Mouse (Mus musculus): Measurements from ENCODE around the gene Dstn. TPM values are rescaled to one million over a fixed set of nuclear protein-coding genes. Genes with fewer than 3 reads are reported as not detected.

Dstn gene
- total RNA-seq, 2 experiments from 2014 or later, result 164 to 168 TPM

DNA sequence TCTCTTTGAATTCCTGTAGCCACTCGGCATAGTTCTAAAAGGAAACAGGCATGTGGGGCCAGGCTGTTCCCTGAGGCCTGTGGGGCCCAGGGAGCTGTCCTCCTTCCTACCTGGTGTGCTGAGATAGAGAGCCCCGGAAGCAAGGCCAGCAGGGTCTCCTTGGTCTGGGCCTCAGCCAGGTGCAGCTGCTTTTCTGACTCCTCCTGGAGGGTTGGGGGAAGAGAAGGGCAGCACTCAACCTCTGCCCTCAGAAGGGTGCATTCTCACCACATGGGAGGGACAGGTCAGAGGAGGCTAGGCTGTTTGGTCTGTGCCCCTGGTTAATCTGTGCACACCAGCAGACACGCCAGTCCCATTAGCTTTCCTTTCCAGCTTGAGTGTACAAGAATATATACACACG lies 39.9 kb downstream of the Dstn start:
- DNase-seq, result no peak

DNA sequence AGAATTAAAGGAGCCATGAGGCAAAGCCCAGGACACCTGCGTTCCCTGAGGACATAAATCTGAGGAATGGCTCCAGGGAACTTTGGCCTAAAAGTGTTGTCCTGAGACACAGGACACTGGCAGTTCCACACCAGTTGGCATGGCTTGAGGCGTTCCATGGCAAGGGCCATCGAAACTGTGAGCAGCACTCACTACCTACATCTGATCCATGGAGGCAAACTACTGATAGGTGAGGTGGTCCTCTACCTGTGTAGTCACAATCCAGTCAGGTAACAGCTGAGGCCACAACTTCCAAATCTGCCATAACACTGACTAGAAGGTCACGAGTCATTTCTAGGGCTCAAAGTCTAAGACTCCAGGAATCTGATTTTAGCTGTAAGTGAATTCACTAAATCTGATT lies 40.6 kb downstream of the Dstn start:
- DNase-seq, result no peak

DNA sequence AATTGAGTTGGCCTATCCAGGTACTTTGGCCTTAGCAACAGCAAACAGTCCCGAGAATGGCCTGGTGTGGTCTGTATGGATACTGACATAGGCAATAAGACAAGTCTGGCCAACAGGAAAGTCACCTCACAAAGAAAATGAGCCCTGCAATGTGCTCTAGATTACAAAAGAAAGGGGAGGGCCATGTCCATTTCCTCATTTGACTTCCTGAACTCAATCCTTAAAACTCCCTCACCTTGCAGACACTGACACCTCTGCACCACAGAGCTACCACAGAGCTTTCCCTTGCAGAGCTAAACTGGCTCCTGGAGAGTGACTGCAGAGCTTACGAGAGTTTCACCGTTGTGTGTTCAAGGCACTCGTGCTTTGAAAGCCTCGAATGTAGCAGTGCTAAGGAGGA lies 47.1 kb downstream of the Dstn start:
- DNase-seq, result no peak

DNA sequence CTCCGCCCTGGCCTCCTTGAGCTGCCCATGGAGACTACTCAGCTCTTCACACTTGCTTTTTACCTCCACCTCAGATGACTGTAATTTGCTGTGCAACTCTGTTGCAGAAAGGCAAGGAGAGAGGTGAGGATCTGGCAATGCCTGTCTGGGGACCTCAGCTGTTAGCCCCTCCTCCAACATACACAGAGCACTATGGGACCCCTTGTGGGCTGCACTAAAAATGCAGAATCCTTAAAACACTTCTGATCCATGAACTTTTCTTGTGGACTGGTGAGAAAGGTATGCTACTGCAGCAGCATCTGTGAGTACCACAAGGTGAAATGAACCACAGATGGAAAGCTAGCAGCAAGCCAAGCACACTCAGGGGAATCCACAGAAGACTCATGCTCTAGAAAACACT lies 48.2 kb downstream of the Dstn start:
- DNase-seq, result no peak

DNA sequence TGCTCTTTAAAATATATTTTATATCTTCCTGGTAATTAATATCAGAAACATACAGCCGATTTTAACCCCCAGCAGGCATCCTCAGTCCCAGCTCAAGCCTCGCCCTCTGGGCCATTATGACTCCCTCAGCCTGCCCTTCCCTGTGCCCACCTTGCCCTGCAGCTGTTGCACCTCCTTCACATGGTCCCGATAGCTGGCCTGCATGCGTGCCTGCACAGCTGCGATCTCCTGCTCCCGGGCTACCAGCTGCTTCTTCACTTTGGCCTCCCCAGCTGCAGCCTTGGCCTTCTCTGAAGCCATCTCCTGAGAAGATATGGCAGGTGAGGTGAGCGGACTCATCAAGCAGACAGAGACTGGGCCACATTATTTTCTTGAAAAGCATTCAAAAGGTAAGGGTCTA lies 54.1 kb downstream of the Dstn start:
- DNase-seq, result no peak

DNA sequence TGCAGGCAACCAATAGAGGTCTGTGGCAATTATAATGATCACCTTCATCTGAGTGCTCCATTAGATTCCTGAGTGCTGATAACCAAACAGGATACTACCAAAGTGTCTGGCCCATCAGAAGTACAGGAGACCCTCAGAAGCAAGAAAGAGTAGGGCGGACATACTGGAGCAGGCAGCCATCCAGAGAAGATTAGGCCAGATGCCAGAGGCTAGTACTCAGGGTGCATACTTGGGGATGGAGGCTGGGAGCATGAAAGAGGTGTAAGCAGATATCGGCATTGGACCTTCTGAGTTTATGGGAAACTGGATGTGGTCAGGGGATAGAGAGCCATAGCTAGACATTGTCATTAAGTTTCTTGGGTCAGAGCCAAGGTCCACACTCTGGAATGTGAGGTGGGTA lies 55.7 kb downstream of the Dstn start:
- DNase-seq, result no peak

DNA sequence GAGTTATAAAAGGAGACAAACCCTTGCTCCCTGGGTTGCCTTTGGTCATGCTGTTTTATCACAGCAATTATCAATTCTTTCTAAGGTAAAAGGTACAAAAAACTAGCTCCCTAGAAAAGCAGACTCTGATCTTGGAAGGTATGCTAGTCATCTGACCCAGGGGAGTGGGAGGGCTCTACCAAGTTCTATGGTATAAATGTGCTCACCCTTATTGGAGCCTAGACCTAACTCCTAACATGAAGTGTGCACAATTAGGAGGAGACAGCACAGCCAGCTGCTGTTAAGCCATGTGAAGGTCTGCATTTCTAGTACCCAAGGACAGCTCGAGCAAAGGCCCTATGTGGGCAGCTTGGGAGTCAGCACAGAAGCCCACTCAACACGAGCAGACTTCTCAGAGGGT lies 56.8 kb downstream of the Dstn start:
- no peak for DNase-seq

DNA sequence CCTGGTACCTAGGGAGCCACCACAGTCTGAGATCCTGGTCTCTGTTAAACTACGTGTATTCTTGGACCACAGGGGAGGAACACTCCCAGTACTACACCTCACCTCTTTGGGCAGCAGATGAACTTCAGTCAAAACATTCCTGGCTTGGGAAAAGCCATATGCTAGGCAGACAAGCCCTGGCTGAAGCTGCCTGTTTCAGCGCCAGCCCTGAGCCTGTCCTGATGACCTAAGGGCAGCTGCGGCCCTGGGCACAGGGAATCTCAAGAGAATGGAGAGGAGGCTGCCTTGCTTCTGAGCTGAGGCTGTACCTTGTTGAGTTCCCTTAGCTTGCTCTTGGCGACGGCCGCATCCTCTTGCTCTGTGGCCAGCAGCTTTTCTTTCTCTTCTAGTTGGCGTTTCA lies 58.0 kb downstream of the Dstn start:
- no peak for DNase-seq

DNA sequence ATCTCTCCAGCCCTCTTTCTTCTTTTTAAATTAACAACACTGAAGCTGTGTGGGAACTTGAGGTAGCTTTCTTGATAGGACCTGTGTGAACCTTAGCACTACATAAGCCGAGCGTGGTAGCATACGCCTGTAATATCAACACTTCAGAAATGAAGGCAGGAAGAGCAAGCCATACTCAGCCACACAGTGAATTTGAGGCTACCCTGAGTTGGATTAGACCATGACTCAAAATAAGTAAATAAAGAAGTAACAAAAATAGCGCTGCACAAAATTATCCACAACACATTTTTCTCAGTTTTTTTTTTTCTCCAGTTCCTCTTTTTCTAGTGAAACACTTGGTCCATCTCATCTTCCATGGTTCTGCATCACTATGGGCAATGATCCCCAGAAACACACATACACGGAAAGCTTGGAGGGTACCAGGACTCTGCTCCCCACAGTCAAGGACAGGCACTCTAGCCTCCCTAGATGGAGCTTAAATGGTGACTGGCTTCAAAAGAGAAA lies 60.1 kb downstream of the Dstn start:
- DNase-seq, result no peak

DNA sequence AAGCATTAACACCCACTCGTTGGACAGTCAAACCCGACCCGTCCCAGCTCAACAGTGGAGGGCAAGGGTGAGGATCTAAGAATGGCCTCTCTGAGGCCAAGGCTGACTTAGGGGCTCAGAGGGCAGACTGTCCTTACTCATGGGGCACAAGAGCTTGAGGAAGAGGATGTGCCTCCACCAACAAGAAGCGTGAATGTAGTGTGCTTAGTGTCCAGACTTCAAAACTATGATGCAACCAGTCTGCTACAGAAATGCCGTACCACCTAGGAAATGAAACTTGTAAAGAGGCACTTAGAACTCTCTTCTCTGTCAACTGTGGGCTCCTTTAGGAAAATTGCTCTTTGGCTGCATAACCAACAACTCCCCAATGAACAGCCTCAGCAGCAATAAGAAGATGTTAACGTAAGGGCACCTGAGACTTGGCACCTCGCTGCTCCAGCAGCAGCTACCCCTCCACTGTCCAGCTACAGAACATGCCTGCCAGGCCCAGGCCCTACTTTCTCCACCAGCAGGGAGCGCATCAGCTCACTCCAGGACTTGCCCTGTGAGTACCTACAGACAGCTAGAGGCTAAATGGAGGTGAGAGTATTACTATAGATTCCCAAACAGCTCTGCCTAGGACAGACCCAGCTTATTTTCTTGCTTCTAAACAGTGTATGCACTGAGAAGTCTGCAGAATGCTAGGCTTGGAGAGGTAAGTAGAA lies 63.5 kb downstream of the Dstn start:
- no peak for DNase-seq

DNA sequence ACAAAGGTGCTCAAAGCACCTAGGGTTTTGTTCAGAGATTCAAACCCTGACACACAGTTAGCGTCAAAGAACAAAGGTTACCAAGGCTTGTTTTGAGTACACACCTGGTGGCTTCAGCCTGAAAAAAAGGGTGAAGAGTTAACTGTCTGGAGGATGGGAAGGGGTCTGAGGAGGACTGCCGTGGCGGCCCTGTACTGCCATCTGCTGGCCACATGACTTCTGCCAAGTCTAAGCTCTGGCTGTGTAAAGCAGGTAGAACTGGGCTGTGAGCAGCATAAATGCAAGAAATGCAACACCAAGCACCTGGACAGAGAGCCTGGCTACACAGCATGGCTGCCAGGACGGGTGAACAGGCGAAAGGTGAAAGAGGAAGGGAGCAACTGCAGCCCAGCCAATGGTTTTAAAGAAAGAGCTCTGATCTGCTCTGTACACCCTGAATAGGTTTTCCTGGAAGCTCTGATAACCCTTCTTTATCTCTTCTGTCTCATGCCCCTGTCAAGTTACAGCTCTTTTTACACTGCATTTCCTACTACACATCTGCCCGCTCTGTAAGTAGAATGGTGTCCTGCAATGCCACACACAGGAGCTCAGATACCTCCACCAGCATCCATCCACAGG lies 65.8 kb downstream of the Dstn start:
- DNase-seq, result peak; percentile 47 to 78

DNA sequence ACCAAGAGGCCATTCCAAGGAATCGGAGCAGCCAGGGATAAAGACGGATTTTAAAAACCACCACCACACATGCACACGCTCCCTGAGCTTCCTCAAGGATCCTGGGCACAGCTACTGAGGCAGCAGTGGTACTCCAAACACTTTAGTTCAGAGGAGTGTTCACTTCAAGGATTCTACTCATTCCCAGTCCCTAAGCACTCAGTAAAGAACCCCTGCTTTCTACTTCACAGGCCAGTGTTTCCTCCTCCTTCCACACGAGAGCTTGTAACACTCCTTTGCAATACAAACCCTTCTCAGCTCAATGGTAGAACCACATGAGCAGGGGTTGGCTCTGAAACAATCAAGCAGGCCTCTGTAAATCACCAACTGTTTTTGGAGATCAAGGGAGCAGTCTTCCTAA lies 67.0 kb downstream of the Dstn start:
- DNase-seq, result no peak

DNA sequence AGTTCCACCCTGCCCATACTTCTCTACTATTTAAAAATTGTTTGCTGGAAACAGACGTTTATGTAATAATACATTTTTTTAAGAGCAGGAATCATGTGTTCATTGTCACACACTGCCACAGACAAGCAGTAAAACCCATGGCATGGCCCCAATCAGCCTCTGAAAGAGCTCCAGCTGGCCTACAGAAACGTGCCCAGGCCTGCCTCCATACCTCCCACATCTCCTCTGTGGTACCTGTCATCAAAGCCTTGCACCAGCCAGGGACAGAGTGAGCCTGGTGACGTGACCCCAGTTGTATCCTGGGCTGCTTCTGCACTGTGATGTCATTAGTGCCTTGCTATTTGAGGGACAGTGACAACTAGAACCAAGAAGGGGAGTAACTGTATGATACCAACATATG lies 67.8 kb downstream of the Dstn start:
- peak in 1 of 2 experiments; percentile 25 for DNase-seq

DNA sequence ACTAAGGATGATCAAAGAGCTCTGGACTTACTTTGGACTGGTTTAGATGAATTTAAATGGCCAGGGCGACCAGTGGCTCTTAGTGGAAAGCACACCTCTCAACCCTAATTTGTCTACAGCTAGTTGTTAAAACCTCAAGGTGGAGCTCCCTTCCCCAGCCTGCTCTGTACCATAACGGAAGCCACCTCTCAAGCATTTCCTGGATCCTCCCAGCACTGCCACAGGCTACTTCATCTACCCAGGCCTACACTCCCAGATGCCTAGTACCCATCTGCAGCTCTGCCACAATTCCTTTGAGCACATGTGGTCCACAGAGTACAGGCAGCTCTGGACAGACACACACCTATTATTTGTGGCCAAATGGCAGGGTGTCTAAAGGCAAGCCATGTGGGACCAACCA lies 68.4 kb downstream of the Dstn start:
- DNase-seq, result no peak

DNA sequence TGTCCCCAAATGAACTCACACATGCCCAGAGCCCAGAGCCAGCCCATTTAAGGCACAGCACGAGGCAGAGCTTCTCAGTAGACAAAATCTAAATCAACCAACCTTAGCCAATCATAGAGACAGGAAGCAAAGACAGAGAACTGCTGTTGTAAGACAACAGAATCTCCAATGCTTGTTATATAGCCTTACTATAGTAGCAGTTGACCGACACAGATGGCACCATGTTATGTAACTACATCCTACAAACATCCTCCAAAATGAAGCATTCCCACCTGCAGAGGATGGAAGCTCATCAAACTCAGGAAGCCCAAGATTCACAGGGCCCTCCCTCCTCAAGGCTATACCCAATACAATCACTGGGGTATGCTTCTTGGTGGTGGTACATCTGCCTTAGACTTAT lies 72.4 kb downstream of the Dstn start:
- DNase-seq, result no peak

DNA sequence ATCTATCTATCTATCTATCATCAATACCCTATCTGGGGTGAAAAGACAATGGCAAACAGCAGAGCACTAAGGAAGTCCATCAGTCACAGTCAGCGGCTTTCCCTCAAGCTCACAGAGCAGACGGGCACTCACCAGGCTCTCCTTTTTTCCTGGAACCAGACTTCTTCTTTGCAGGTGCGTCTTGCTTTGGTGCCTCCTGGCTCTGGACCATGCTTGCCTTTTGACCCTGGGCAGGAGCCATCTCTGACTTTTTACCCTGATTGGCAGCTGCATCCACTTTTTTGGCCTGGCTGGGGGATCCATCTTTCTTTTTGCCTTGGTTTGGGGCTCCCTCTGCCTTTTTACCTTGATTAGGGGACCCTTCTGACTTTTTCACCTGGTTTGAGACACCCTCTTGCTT lies 72.9 kb downstream of the Dstn start:
- no peak for DNase-seq

DNA sequence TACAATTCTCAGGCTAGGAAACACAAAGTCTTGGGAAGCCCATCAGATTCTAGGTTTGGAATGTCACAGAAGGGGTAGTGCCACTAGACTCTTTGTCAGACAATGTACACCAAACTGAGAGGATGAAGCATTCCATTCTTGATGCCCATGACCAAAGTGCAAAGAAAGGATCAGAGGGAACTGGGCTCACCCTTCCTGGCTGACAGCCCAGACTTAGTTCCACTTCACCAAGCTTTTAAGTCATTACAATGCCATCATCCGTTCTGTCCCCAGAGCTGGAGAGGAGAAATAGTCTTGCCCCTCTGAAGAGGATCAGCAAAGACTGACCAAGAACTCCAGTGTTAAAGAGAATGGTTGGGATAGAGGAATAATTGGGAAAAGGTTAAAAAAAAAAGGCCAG lies 75.9 kb downstream of the Dstn start:
- peak; percentile 48 to 53 for DNase-seq

DNA sequence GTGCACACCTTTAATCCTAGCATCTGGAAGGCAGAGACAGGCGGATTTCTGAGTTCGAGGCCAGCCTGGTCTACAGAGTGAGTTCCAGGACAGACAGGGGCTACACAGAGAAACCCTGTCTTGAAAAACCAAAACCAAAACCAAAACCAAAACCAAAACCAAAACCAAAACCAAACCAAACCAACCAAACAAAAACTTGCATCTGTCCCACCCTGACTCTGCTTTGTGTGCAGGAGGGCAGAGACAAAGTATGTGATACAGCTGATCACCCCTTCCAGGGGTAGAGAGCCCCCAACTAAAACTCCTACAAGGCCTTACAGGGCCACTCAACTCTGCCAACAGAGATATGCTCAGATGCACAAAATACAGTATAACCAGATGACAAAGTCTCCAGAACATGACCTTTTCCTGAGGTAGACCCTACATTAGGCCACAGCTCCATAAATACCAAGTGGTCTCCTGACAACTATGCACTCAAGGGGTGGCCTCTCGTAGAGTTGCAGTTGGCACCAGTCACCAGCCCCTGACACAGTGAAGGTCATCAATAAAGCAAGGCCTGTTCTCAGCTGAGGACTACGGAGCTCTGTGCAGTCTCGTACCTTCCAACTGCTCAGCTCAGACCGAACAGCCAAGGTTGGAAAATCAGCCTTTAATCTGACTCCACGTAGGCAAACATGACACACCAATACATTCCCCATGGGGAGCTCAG lies 77.0 kb downstream of the Dstn start:
- no peak for DNase-seq

Other genes with a start within 250 kb of the Dstn start
- under 1 TPM; 0.17 to 0.33 TPM for gene Bfsp1, start 52.1 kb upstream of the Dstn start, total RNA-seq (2021)
- gene Rrbp1, start 95.9 kb downstream of the Dstn start, total RNA-seq (2021), result 100 to 1,000 TPM in 1 of 2 experiments, 10 to 100 TPM in 1; 96.6 to 106 TPM
- not detected for gene Banf2, start 117.7 kb downstream of the Dstn start, total RNA-seq (2021)

All from heart, adult 18-20 months (tissue).